Mouse (Mus musculus) olfactory bulb, adult 2 months (tissue): ENCODE data around the gene Chd4. TPM values are rescaled to one million over a fixed set of nuclear protein-coding genes. Genes with fewer than 3 reads are reported as not detected.

Source experiments
- H3K27ac ChIP-seq: fragments of 200-500 bp; 2 replicates; pipeline ENCODE4 v1.5.1; 2012; ENCODE audit warnings: low read depth, low read length; ENCODE audit not compliant: insufficient read depth
- H3K4me1 ChIP-seq: fragments of 200-500 bp; 2 replicates; pipeline ENCODE4 v1.6.1; 2012; ENCODE audit warnings: low read length; ENCODE audit not compliant: control insufficient read depth, insufficient read depth
- H3K4me3 ChIP-seq: fragments of 200-500 bp; 2 replicates; pipeline ENCODE4 v1.5.1; 2012; ENCODE audit warnings: mild to moderate bottlenecking, low read depth, low read length, moderate library complexity; ENCODE audit not compliant: insufficient read depth
- CTCF ChIP-seq: fragments of 200-500 bp; IDR thresholded peaks from 2 replicates; pipeline ENCODE4 v1.5.1; 2012; ENCODE audit warnings: low read depth, mild to moderate bottlenecking, low read length, moderate library complexity; ENCODE audit not compliant: insufficient read depth
- POLR2A ChIP-seq: fragments of 200-500 bp; IDR thresholded peaks from 2 replicates; pipeline ENCODE4 v1.6.1; 2012; ENCODE audit warnings: mild to moderate bottlenecking, low read depth, low read length, moderate library complexity; ENCODE audit not compliant: insufficient read depth
- WGBS: fragments of 180-500 bp; shearing (Covaris S2); methylation state at CpG from one replicate; pipeline ENCODE4 v1.1.7; 2018; 5-methylcytosine and 5-hydroxymethylcytosine counted together
- polyA plus RNA-seq: library from polyadenylated mRNA; stranded (reverse); fragments of >200 nt; gene quantifications from 2 replicates; pipeline ENCODE4 v1.2.4, GENCODE M21; 2012; ENCODE audit warnings: low replicate concordance; ENCODE audit not compliant: missing spikeins, insufficient read depth, insufficient read length

The Chd4 gene
- polyA plus RNA-seq, 1 experiment, result 138 TPM

DNA sequence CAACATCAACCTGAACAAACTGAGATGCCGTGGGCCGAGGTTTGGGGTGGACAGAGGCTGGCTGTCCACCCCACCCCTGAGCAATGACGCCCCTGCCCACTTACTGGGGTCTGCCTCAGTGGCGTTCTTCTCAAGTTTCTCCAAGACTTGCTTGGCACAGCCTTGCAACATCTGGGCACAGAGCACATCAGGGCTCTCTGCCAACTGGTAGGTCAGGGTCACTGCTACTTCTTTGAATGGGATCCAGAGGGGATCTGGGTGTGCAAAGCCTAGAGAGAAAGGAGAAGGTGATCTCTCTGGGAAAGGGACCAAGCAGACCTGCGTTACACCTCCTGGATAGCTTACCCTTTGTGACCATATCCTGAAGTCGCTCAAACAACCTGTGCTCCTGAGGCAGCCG is 77.5 kb downstream of the Chd4 start:
- Histone ChIP-seq H3K4me3 (no peak overlapping the region), H3K27ac (no peak overlapping the region), H3K4me1 (peaks cover 5% of the 10 kb centered on the region; the same call in 1 of the 2 replicates)
- no peak for TF ChIP-seq POLR2A
- TF ChIP-seq CTCF, result no peak
- 92% methylated on average over 7 of the region's 7 CpGs for WGBS

DNA sequence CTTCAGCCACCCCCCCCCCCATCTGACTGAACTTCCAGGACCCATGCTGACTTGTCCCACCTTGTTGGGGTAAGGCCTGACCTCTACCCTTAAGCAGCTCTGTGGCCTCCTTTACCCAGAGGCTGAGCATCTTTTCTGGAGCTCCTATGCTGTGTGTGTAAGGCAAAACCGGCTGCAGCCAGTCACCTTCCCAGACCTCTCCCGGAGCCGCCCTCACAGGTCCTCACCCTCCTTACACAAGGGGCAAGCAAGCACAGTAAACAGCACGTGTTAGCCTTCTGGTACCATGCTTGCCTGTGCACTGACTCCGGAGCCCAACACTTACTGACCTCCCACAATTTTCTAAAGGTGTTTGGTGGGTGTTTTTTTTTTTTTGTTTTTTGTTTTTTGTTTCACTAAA is 79.7 kb downstream of the Chd4 start:
- TF ChIP-seq CTCF (no peak), POLR2A (no peak)
- 88% methylated on average over 5 of the region's 5 CpGs for WGBS
- H3K4me3 ChIP-seq, result no peak overlapping the region
- H3K4me1 ChIP-seq, result no peaks in the 10 kb centered on the region
- no peak overlapping the region for H3K27ac ChIP-seq

DNA sequence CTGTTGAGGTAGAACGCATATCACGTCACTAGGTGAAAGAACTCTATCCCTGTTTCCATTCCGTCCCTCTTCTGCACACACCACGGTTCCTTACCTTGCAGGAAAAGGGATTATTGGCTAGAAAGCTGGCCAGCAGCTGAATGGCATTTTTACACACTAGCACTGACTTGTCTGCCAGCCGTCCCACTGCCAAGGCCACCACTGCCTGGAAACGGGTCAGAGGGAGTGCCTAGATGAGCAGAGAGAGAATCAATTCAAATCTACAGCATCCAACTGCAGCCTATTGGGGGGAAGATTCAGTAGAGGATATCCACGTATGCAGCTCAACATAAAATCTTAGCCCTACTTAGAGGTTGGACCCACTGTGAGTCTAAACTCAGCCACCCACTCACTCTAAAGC is 83.8 kb downstream of the Chd4 start:
- Histone ChIP-seq H3K4me1 (no peaks in the 10 kb centered on the region), H3K4me3 (no peak overlapping the region), H3K27ac (no peak overlapping the region)
- WGBS, result 73% methylated on average over 7 of the region's 7 CpGs
- TF ChIP-seq CTCF (no peak), POLR2A (no peak)

Other genes with a start within 250 kb of the Chd4 start
- not detected in 2 replicates for gene P3h3, start 238.2 kb upstream of the Chd4 start, polyA plus RNA-seq
- not detected in 2 replicates for gene Gpr162, start 232.0 kb upstream of the Chd4 start, polyA plus RNA-seq
- gene Cd4, start 207.8 kb upstream of the Chd4 start, polyA plus RNA-seq, result 395 and 682 TPM in 2 replicates
- not detected in 2 replicates for gene Lag3, start 184.3 kb upstream of the Chd4 start, polyA plus RNA-seq
- gene Ptms, start 175.9 kb upstream of the Chd4 start, polyA plus RNA-seq, result not detected in 2 replicates
- not detected in 2 replicates for gene Mlf2, start 164.6 kb upstream of the Chd4 start, polyA plus RNA-seq
- 255 TPM in 1 of 2 replicates, not detected in the other for gene Cops7a, start 130.4 kb upstream of the Chd4 start, polyA plus RNA-seq
- gene Pianp, start 99.3 kb upstream of the Chd4 start, polyA plus RNA-seq, result not detected in 2 replicates
- 212 TPM in 1 of 2 replicates, not detected in the other for gene Zfp384, start 86.8 kb upstream of the Chd4 start, polyA plus RNA-seq
- not detected in 2 replicates for gene Ing4, start 56.2 kb upstream of the Chd4 start, polyA plus RNA-seq
- not detected in 2 replicates for gene Acrbp, start 46.3 kb upstream of the Chd4 start, polyA plus RNA-seq
- not detected in 2 replicates for gene Lpar5, start 28.1 kb upstream of the Chd4 start, polyA plus RNA-seq
- gene Nop2, start 35.9 kb downstream of the Chd4 start, polyA plus RNA-seq, result not detected in 2 replicates
- gene Iffo1, start 49.3 kb downstream of the Chd4 start, polyA plus RNA-seq, result not detected in 2 replicates
- 844 TPM in 1 of 2 replicates, not detected in the other for gene Gapdh, start 70.5 kb downstream of the Chd4 start, polyA plus RNA-seq
- gene Ncapd2, start 95.7 kb downstream of the Chd4 start, polyA plus RNA-seq, result not detected in 2 replicates
- gene Mrpl51, start 95.8 kb downstream of the Chd4 start, polyA plus RNA-seq, result not detected in 2 replicates
- gene Vamp1, start 119.6 kb downstream of the Chd4 start, polyA plus RNA-seq, result 312 and 918 TPM in 2 replicates
- gene Tapbpl, start 135.9 kb downstream of the Chd4 start, polyA plus RNA-seq, result not detected in 2 replicates
- gene Cd27, start 141.0 kb downstream of the Chd4 start, polyA plus RNA-seq, result not detected in 2 replicates
- not detected in 2 replicates for gene Tuba3a, start 190.1 kb downstream of the Chd4 start, polyA plus RNA-seq
- gene Ltbr, start 217.9 kb downstream of the Chd4 start, polyA plus RNA-seq, result not detected in 2 replicates
- gene Scnn1a, start 224.7 kb downstream of the Chd4 start, polyA plus RNA-seq, result not detected in 2 replicates